ENCODE assay signal across 8 mouse cellular contexts in genomic region chr10:81135831-81136705, GRCm38 (mm10). TPM values are rescaled to one million over a fixed set of nuclear protein-coding genes. Genes with fewer than 3 reads are reported as not detected.
A peak's percentile ranks its signal among the peaks of the same experiment; 100 is the strongest.
DNase-seq lines count a peak whose midpoint lies in the region; ATAC-seq and TF ChIP-seq lines count a peak whose summit lies in the region.

No protein-coding gene starts in this region.

- H3K4me2 ChIP-seq in intestine, embryonic 16.5 days (ENCODE audit: low read depth, low read length): peak overlapping the region; percentile 91
- H3K4me2 ChIP-seq in limb, embryonic 13.5 days (replicated peaks): peak overlapping the region; percentile 97
- peak overlapping the region; percentile 92 for H3K4me2 ChIP-seq in midbrain, embryonic 13.5 days (replicated peaks)

- under 1% methylated on average over 70 of the region's 86 CpGs for WGBS in intestine, embryonic 16.5 days
- WGBS in limb, embryonic 13.5 days: under 1% methylated on average over 83 of the region's 86 CpGs
- under 1% methylated on average over 79 of the region's 86 CpGs for WGBS in midbrain, embryonic 13.5 days
- under 1% methylated on average over 86 of the region's 86 CpGs for WGBS in small intestine, adult 2 months

- TF ChIP-seq CTCF in small intestine, adult 2 months (IDR thresholded peaks at IDR 0.05; ENCODE audit: extremely low read depth, insufficient read length, insufficient replicate concordance, low read depth, low read length): no peak

- H3K9ac ChIP-seq in intestine, embryonic 16.5 days (ENCODE audit: low read depth, low read length): peak overlapping the region; percentile 95
- H3K9ac ChIP-seq in limb, embryonic 13.5 days: peak overlapping the region; percentile 95
- peak overlapping the region; percentile 86 for H3K9ac ChIP-seq in midbrain, embryonic 13.5 days (replicated peaks)

- H3K4me3 ChIP-seq in intestine, embryonic 16.5 days (ENCODE audit: low read length): peak overlapping the region; percentile 90
- H3K4me3 ChIP-seq in limb, embryonic 13.5 days: peak overlapping the region; percentile 87
- peak overlapping the region; percentile 67 for H3K4me3 ChIP-seq in midbrain, embryonic 13.5 days (replicated peaks)
- H3K4me3 ChIP-seq in small intestine, adult 2 months (ENCODE audit: low read depth, low read length): peak overlapping the region; percentile 80

- TF ChIP-seq POLR2A in small intestine, adult 2 months (IDR thresholded peaks at IDR 0.05; ENCODE audit: low read depth, low read length): peak; percentile 77

- no peaks in the 10 kb centered on the region for H3K9me3 ChIP-seq in intestine, embryonic 16.5 days (ENCODE audit: control insufficient read depth, low read length)
- H3K9me3 ChIP-seq in limb, embryonic 13.5 days: no peaks in the 10 kb centered on the region
- H3K9me3 ChIP-seq in midbrain, embryonic 13.5 days: no peaks in the 10 kb centered on the region

- H3K27ac ChIP-seq in intestine, embryonic 16.5 days (ENCODE audit: low read length): peak overlapping the region; percentile 99
- peak overlapping the region; percentile 99 for H3K27ac ChIP-seq in limb, embryonic 13.5 days
- peak overlapping the region; percentile 97 for H3K27ac ChIP-seq in midbrain, embryonic 13.5 days
- peak overlapping the region; percentile 99 for H3K27ac ChIP-seq in small intestine, adult 2 months (ENCODE audit: insufficient read depth, low read depth, low read length)

- peak; percentile 52 for ATAC-seq in intestine, embryonic 16.5 days
- ATAC-seq in limb, embryonic 13.5 days (ENCODE audit: low FRiP score, low read depth): peak; percentile 6; the same call in 1 of the 2 replicates
- ATAC-seq in midbrain, embryonic 13.5 days: peak; percentile 31
- ATAC-seq in activated CD4-positive, CD25-positive, alpha-beta regulatory T cell, adult 4 months: no peak

- H3K4me1 ChIP-seq in intestine, embryonic 16.5 days (ENCODE audit: control insufficient read depth, insufficient read depth, low read length): peaks cover 30% of the 10 kb centered on the region
- peaks cover 50% of the 10 kb centered on the region for H3K4me1 ChIP-seq in limb, embryonic 13.5 days
- H3K4me1 ChIP-seq in midbrain, embryonic 13.5 days (replicated peaks): peaks cover 43% of the 10 kb centered on the region
- H3K4me1 ChIP-seq in small intestine, adult 2 months (ENCODE audit: control insufficient read depth, insufficient read depth, insufficient read length, low read length): peaks cover 27% of the 10 kb centered on the region

- H3K36me3 ChIP-seq in intestine, embryonic 16.5 days (ENCODE audit: control insufficient read depth, insufficient read depth, low read length): no peaks in the 10 kb centered on the region
- 0 out of 2 replicates have a peak, but pooled peaks cover 11% of the 10 kb centered on the region for H3K36me3 ChIP-seq in limb, embryonic 13.5 days
- no peaks in the 10 kb centered on the region for H3K36me3 ChIP-seq in midbrain, embryonic 13.5 days
- no peaks in the 10 kb centered on the region for H3K36me3 ChIP-seq in small intestine, adult 2 months (ENCODE audit: control insufficient read depth, insufficient read depth, low read length)

- H3K27me3 ChIP-seq in intestine, embryonic 16.5 days (replicated peaks; ENCODE audit: control insufficient read depth, insufficient read depth, low read length): no peaks in the 10 kb centered on the region
- peaks cover 33% of the 10 kb centered on the region for H3K27me3 ChIP-seq in limb, embryonic 13.5 days
- peaks cover 38% of the 10 kb centered on the region for H3K27me3 ChIP-seq in midbrain, embryonic 13.5 days
- H3K27me3 ChIP-seq in small intestine, adult 2 months (ENCODE audit: control insufficient read depth, insufficient read depth, low read length): no peaks in the 10 kb centered on the region

- intact Hi-C loops in gastrocnemius, postnatal 36 days (cut with DNase I): loop anchor here (5.0 kb wide), 1 partner anchor 36 kb away; no protein-coding TSS in a partner anchor

- peak; percentile 86 for DNase-seq in adrenal gland, postnatal 10 days
- peak; percentile 50 for DNase-seq in embryo, embryonic 11.5 days (ENCODE audit: low read depth, low spot score)
- peak; percentile 64 to 73 for DNase-seq in gastrocnemius, postnatal 36 days

RNA-seq across cellular contexts. Expression of gene Zbtb7a, which starts 1.0 kb away (rescaled TPM):
- 10 to 100 TPM; 61.1 to 66.6 TPM for total RNA-seq in adrenal gland, postnatal 10 days (2021)
- 10 to 100 TPM; 22.4 to 27.8 TPM for total RNA-seq in gastrocnemius, postnatal 36 days (2021)
- polyA plus RNA-seq in intestine, embryonic 16.5 days (2015; fragmentation: Nextera tagmentation; extraction: Ambion mirVana): 46.2 and 47.4 TPM in 2 replicates
- polyA plus RNA-seq in limb, embryonic 13.5 days (2015; fragmentation: Nextera tagmentation; extraction: Ambion mirVana): 22.5 and 22.6 TPM in 2 replicates
- 13.2 and 15.2 TPM in 2 replicates for polyA plus RNA-seq in midbrain, embryonic 13.5 days (2015; fragmentation: Nextera tagmentation; extraction: Ambion mirVana)
- 94.8 and 187 TPM in 2 replicates for polyA plus RNA-seq in small intestine, adult 2 months (2012; rRNA removed)
- polyA plus RNA-seq in activated CD4-positive, CD25-positive, alpha-beta regulatory T cell, adult 4 months (2017; shearing (Covaris generic)): 10 to 100 TPM; 10.7 to 12.4 TPM

RNA-seq across cellular contexts. Expression of gene Map2k2, which starts 30.4 kb away (rescaled TPM):
- total RNA-seq in adrenal gland, postnatal 10 days (2021): 100 to 1,000 TPM; 151 to 161 TPM
- 100 to 1,000 TPM; 160 to 174 TPM for total RNA-seq in gastrocnemius, postnatal 36 days (2021)
- polyA plus RNA-seq in intestine, embryonic 16.5 days (2015; fragmentation: Nextera tagmentation; extraction: Ambion mirVana): 214 and 225 TPM in 2 replicates
- polyA plus RNA-seq in limb, embryonic 13.5 days (2015; fragmentation: Nextera tagmentation; extraction: Ambion mirVana): 192 and 197 TPM in 2 replicates
- polyA plus RNA-seq in midbrain, embryonic 13.5 days (2015; fragmentation: Nextera tagmentation; extraction: Ambion mirVana): 220 and 243 TPM in 2 replicates
- 214 and 554 TPM in 2 replicates for polyA plus RNA-seq in small intestine, adult 2 months (2012; rRNA removed)
- 10 to 100 TPM; 21.3 to 26.5 TPM for polyA plus RNA-seq in activated CD4-positive, CD25-positive, alpha-beta regulatory T cell, adult 4 months (2017; shearing (Covaris generic))

RNA-seq across cellular contexts. Expression of gene Pias4, which starts 31.7 kb away (rescaled TPM):
- total RNA-seq in adrenal gland, postnatal 10 days (2021): 10 to 100 TPM; 25.8 to 26.5 TPM
- total RNA-seq in gastrocnemius, postnatal 36 days (2021): 10 to 100 TPM; 14.0 to 16.3 TPM
- 52.5 and 54.4 TPM in 2 replicates for polyA plus RNA-seq in intestine, embryonic 16.5 days (2015; fragmentation: Nextera tagmentation; extraction: Ambion mirVana)
- polyA plus RNA-seq in limb, embryonic 13.5 days (2015; fragmentation: Nextera tagmentation; extraction: Ambion mirVana): 62.2 and 62.3 TPM in 2 replicates
- polyA plus RNA-seq in midbrain, embryonic 13.5 days (2015; fragmentation: Nextera tagmentation; extraction: Ambion mirVana): 60.0 and 60.9 TPM in 2 replicates
- 29.1 and 53.3 TPM in 2 replicates for polyA plus RNA-seq in small intestine, adult 2 months (2012; rRNA removed)
- 10 to 100 TPM; 17.6 to 23.8 TPM for polyA plus RNA-seq in activated CD4-positive, CD25-positive, alpha-beta regulatory T cell, adult 4 months (2017; shearing (Covaris generic))

RNA-seq across cellular contexts. Expression of gene Creb3l3, which starts 37.4 kb away (rescaled TPM):
- 10 to 100 TPM; 18.1 to 42.6 TPM for total RNA-seq in adrenal gland, postnatal 10 days (2021)
- under 1 TPM in 1 of 2 experiments, not detected in 1; 0.23 TPM for total RNA-seq in gastrocnemius, postnatal 36 days (2021)
- 123 and 180 TPM in 2 replicates for polyA plus RNA-seq in intestine, embryonic 16.5 days (2015; fragmentation: Nextera tagmentation; extraction: Ambion mirVana)
- 0.18 and 0.60 TPM in 2 replicates for polyA plus RNA-seq in limb, embryonic 13.5 days (2015; fragmentation: Nextera tagmentation; extraction: Ambion mirVana)
- 0.12 and 0.20 TPM in 2 replicates for polyA plus RNA-seq in midbrain, embryonic 13.5 days (2015; fragmentation: Nextera tagmentation; extraction: Ambion mirVana)
- 163 and 498 TPM in 2 replicates for polyA plus RNA-seq in small intestine, adult 2 months (2012; rRNA removed)
- not detected for polyA plus RNA-seq in activated CD4-positive, CD25-positive, alpha-beta regulatory T cell, adult 4 months (2017; shearing (Covaris generic))

RNA-seq across cellular contexts. Expression of gene Eef2, which starts 40.4 kb away (rescaled TPM):
- total RNA-seq in adrenal gland, postnatal 10 days (2021): 1,000 to 10,000 TPM; 1,466 to 1,521 TPM
- 100 to 1,000 TPM; 880 to 957 TPM for total RNA-seq in gastrocnemius, postnatal 36 days (2021)
- 526 and 531 TPM in 2 replicates for polyA plus RNA-seq in intestine, embryonic 16.5 days (2015; fragmentation: Nextera tagmentation; extraction: Ambion mirVana)
- polyA plus RNA-seq in limb, embryonic 13.5 days (2015; fragmentation: Nextera tagmentation; extraction: Ambion mirVana): 577 and 592 TPM in 2 replicates
- 565 and 579 TPM in 2 replicates for polyA plus RNA-seq in midbrain, embryonic 13.5 days (2015; fragmentation: Nextera tagmentation; extraction: Ambion mirVana)
- polyA plus RNA-seq in small intestine, adult 2 months (2012; rRNA removed): 755 and 1,606 TPM in 2 replicates
- 1,000 to 10,000 TPM in 1 of 2 experiments, 100 to 1,000 TPM in 1; 933 to 1,303 TPM for polyA plus RNA-seq in activated CD4-positive, CD25-positive, alpha-beta regulatory T cell, adult 4 months (2017; shearing (Covaris generic))
